Mouse (Mus musculus): Measurements from ENCODE around the gene Gm28998. TPM values are rescaled to one million over a fixed set of nuclear protein-coding genes. Genes with fewer than 3 reads are reported as not detected.

The Gm28998 gene
- polyA plus RNA-seq (2012; rRNA removed): not detected in 2 replicates

DNA sequence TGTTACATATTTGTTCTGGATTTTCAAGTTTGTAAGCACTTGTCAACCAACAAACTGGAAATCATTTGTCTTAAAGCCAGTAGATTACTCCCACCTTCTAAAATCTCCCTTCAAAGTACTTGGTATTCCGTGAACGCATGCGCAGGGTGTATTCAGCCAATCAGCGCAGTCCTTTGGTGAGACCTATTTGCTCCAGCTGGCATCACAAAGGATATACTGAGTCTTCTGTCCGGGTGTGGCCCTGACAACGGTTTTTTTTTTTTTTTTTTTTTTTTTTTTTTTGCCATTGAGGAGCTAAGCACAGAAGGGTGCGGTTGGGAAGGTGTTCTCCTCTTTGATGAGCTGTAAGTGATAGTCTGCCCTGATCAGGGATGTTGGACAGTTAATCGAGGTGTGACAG lies at the start of gene Gm28998:
TSS of gene Gm28998 (plus strand) at position 301 of the 400 bp plus-strand sequence.

Other genes starting within 250 kb of the Gm28998 start
- not detected in 2 replicates for gene Gm21244, start 84.5 kb upstream of the Gm28998 start, polyA plus RNA-seq (2012; rRNA removed)
- gene Gm21788, start 151.2 kb downstream of the Gm28998 start, polyA plus RNA-seq (2012; rRNA removed): not detected in 2 replicates